Mouse (Mus musculus) intestine, postnatal 0 days (tissue): Measurements from ENCODE around the gene Cfap298. TPM values are rescaled to one million over a fixed set of nuclear protein-coding genes. Genes with fewer than 3 reads are reported as not detected.

Experiments used
- ATAC-seq: fragments of 200-750 bp; cut with Nextera tagmentation; 2 replicates; pipeline ENCODE4 v1.8.0; 2017; ENCODE audit warnings: mild to moderate bottlenecking, moderate TSS enrichment, moderate library complexity
- H3K27ac ChIP-seq: fragments of 300-500 bp; sonication (generic); 2 replicates; pipeline ENCODE4 v1.5.1; 2014; ENCODE audit warnings: mild to moderate bottlenecking, low read depth, low read length, moderate library complexity
- H3K27me3 ChIP-seq: fragments of 300-500 bp; sonication (generic); replicated peaks from 2 replicates; pipeline ENCODE4 v1.6.1; 2014; ENCODE audit warnings: low read length, mixed read lengths; ENCODE audit not compliant: control insufficient read depth, insufficient read depth
- H3K36me3 ChIP-seq: fragments of 300-500 bp; sonication (generic); 2 replicates; pipeline ENCODE4 v1.6.1; 2014; ENCODE audit warnings: mild to moderate bottlenecking, moderate library complexity; ENCODE audit not compliant: control insufficient read depth, insufficient read depth
- H3K4me1 ChIP-seq: fragments of 300-500 bp; sonication (generic); replicated peaks from 2 replicates; pipeline ENCODE4 v1.6.1; 2014; ENCODE audit warnings: antibody characterized with exemption, low read length, mixed read lengths; ENCODE audit not compliant: control insufficient read depth, insufficient read depth
- H3K4me2 ChIP-seq: fragments of 300-500 bp; sonication (generic); replicated peaks from 2 replicates; pipeline ENCODE4 v1.6.1; 2014; ENCODE audit warnings: low read depth, mild to moderate bottlenecking, moderate library complexity
- H3K4me3 ChIP-seq: fragments of 300-500 bp; sonication (generic); 2 replicates; pipeline ENCODE4 v1.5.1; 2014; ENCODE audit warnings: low read depth, low read length
- H3K9ac ChIP-seq: fragments of 300-500 bp; sonication (generic); 2 replicates; pipeline ENCODE4 v1.6.1; 2014; ENCODE audit warnings: mild to moderate bottlenecking, low read depth, low read length
- H3K9me3 ChIP-seq: fragments of 300-500 bp; sonication (generic); 2 replicates; pipeline ENCODE4 v1.6.1; 2016; ENCODE audit warnings: mixed run types; ENCODE audit not compliant: control insufficient read depth
- CTCF ChIP-seq: sonication (generic); IDR thresholded peaks from 2 replicates; pipeline ENCODE4 v1.5.1; 2016; ENCODE audit warnings: low read depth, mild to moderate bottlenecking, control low read depth, antibody characterized with exemption, moderate library complexity
- WGBS: fragments of 180-500 bp; shearing (Covaris S2); extraction: QIAGEN DNeasy Blood & Tissue Kit; methylation state at CpG from one replicate; pipeline ENCODE4 v1.1.7; 2014; 5-methylcytosine and 5-hydroxymethylcytosine counted together
- microRNA-seq: library from miRNA; unstranded; fragments of <30 nt; microRNA quantifications from one replicate; pipeline ENCODE4, GENCODE M21; 2016
- polyA plus RNA-seq: library from polyadenylated mRNA; unstranded; fragments of >200 nt; fragmentation: Nextera tagmentation; extraction: Ambion mirVana; gene quantifications from 2 replicates; pipeline ENCODE4 v1.2.1, GENCODE M21; 2015

Cfap298 gene
- polyA plus RNA-seq, 1 experiment from 2014 or later, result 22.1 TPM

- no peak for TF ChIP-seq CTCF
- ATAC-seq, result no peak
- Histone ChIP-seq H3K4me3 (no peak overlapping the region), H3K36me3 (no peaks in the 10 kb centered on the region), H3K4me2 (no peak overlapping the region; the same call in 1 of the 2 replicates), H3K9me3 (no peaks in the 10 kb centered on the region), H3K9ac (no peak overlapping the region), H3K4me1 (no peaks in the 10 kb centered on the region; the same call in 1 of the 2 replicates), H3K27me3 (0 out of 2 replicates have a peak, but pooled peaks cover 4% of the 10 kb centered on the region), H3K27ac (no peak overlapping the region)
- 50% methylated on average over 14 of the region's 14 CpGs for WGBS
Measured at GRCm38 (mm10) chr16:90891601-90892000, 43.3 kb downstream of the Cfap298 start.

GRCm38 (mm10) chr16:90890683-90891082, 44.2 kb downstream of the Cfap298 start:
- Histone ChIP-seq H3K4me3 (no peak overlapping the region), H3K9ac (no peak overlapping the region), H3K9me3 (no peaks in the 10 kb centered on the region), H3K4me1 (no peaks in the 10 kb centered on the region; the same call in 1 of the 2 replicates), H3K4me2 (no peak overlapping the region), H3K36me3 (no peaks in the 10 kb centered on the region), H3K27ac (no peak overlapping the region), H3K27me3 (0 out of 2 replicates have a peak, but pooled peaks cover 4% of the 10 kb centered on the region)
- 84% methylated on average over 9 of the region's 9 CpGs for WGBS
- ATAC-seq, result no peak
- no peak for TF ChIP-seq CTCF

GRCm38 (mm10) chr16:90885781-90886565, 48.9 kb downstream of the Cfap298 start:
- no peak overlapping the region for H3K9ac ChIP-seq
- H3K4me3 ChIP-seq, result no peak overlapping the region
- TF ChIP-seq CTCF, result no peak
- no peak overlapping the region for H3K4me2 ChIP-seq
- no peak for ATAC-seq
- WGBS, result 60% methylated on average over 9 of the region's 9 CpGs
- H3K36me3 ChIP-seq, result no peaks in the 10 kb centered on the region
- H3K27ac ChIP-seq, result no peak overlapping the region
- H3K27me3 ChIP-seq, result 0 out of 2 replicates have a peak, but pooled peaks cover 4% of the 10 kb centered on the region
- no peaks in the 10 kb centered on the region for H3K4me1 ChIP-seq
- H3K9me3 ChIP-seq, result no peaks in the 10 kb centered on the region

GRCm38 (mm10) chr16:90885351-90885750, 49.6 kb downstream of the Cfap298 start:
- no peaks in the 10 kb centered on the region for H3K4me1 ChIP-seq
- H3K4me3 ChIP-seq, result no peak overlapping the region
- H3K9me3 ChIP-seq, result no peaks in the 10 kb centered on the region
- H3K27me3 ChIP-seq, result 0 out of 2 replicates have a peak, but pooled peaks cover 3% of the 10 kb centered on the region
- H3K27ac ChIP-seq, result no peak overlapping the region
- WGBS, result 69% methylated on average over 2 of the region's 2 CpGs
- H3K36me3 ChIP-seq, result no peaks in the 10 kb centered on the region
- H3K9ac ChIP-seq, result no peak overlapping the region
- no peak for ATAC-seq
- H3K4me2 ChIP-seq, result no peak overlapping the region
- no peak for TF ChIP-seq CTCF

- Histone ChIP-seq H3K27me3 (no peaks in the 10 kb centered on the region), H3K27ac (no peak overlapping the region), H3K9ac (no peak overlapping the region), H3K9me3 (no peaks in the 10 kb centered on the region), H3K4me3 (no peak overlapping the region), H3K36me3 (no peaks in the 10 kb centered on the region), H3K4me1 (no peaks in the 10 kb centered on the region), H3K4me2 (no peak overlapping the region)
- ATAC-seq, result no peak
- TF ChIP-seq CTCF, result no peak
- WGBS, result 60% methylated on average over 8 of the region's 8 CpGs
Measured at GRCm38 (mm10) chr16:90882501-90882977, 52.4 kb downstream of the Cfap298 start.

- Histone ChIP-seq H3K9me3 (no peaks in the 10 kb centered on the region), H3K9ac (no peak overlapping the region), H3K4me2 (no peak overlapping the region), H3K27me3 (no peaks in the 10 kb centered on the region), H3K4me1 (no peaks in the 10 kb centered on the region), H3K4me3 (no peak overlapping the region), H3K27ac (no peak overlapping the region), H3K36me3 (no peaks in the 10 kb centered on the region)
- TF ChIP-seq CTCF, result no peak
- WGBS, result 80% methylated on average over 3 of the region's 3 CpGs
- no peak for ATAC-seq
Measured at GRCm38 (mm10) chr16:90878135-90878860, 56.6 kb downstream of the Cfap298 start.

Small RNA genes within 50 kb of the gene (microRNA-seq; reads per million reads assigned to microRNA genes)
- not detected for gene Gm22933

Other genes with a start within 250 kb of the Cfap298 start
- gene Mis18a, start 207.7 kb downstream of the Cfap298 start, polyA plus RNA-seq, result 26.7 and 29.1 TPM in 2 replicates
- gene Mrap, start 196.9 kb downstream of the Cfap298 start, polyA plus RNA-seq, result 0.14 TPM in 1 of 2 replicates, not detected in the other
- 2.4 and 2.6 TPM in 2 replicates for gene Urb1, start 124.7 kb downstream of the Cfap298 start, polyA plus RNA-seq
- gene Eva1c, start 108.4 kb downstream of the Cfap298 start, polyA plus RNA-seq, result 0.68 and 0.69 TPM in 2 replicates
- 15.8 and 16.6 TPM in 2 replicates for gene Synj1, start 76.2 kb upstream of the Cfap298 start, polyA plus RNA-seq
- gene Paxbp1, start 109.4 kb upstream of the Cfap298 start, polyA plus RNA-seq, result 17.3 and 19.1 TPM in 2 replicates
- 0.34 and 0.44 TPM in 2 replicates for gene 4932438H23Rik, start 160.0 kb upstream of the Cfap298 start, polyA plus RNA-seq